ENCODE assay signal across 14 mouse cellular contexts in the genomic region with DNA sequence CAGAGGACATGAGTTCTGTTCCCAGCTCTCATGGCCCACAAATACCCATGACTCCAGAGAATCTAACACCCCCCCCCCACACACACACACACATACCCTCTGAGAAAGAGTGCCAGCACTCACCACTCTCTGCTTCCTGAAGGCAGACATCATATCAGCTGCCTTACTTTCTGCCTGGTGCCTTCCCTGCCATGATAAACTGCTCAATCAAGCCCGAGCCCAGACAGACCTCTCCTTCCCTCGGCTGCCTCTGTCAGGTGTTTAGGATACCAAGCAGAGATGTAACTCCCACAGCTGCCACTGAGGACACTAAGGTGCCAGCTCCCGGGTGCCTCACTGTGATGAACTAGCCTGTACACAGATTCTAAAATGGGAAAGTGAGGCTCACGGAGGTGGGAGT. TPM values are rescaled to one million over a fixed set of nuclear protein-coding genes. Genes with fewer than 3 reads are reported as not detected.
DNase-seq lines count a peak whose midpoint lies in the region; ATAC-seq and TF ChIP-seq lines count a peak whose summit lies in the region.
"Had no signal": no experiment of that assay in that cellular context is flagged by ENCODE, and none has a peak within 500 bp of the region (broad histone marks: within the 10 kb centered on the region; RNA-seq: fewer than 3 reads in every experiment).

No protein-coding gene starts in this region.

- 82% methylated on average over 4 of the region's 4 CpGs for WGBS in forebrain, embryonic 13.5 days
- 84% methylated on average over 4 of the region's 4 CpGs for whole genome bisulfite sequencing in forebrain, embryonic 14.5 days
- WGBS in liver, embryonic 14.5 days (ENCODE audit: insufficient replicate concordance): 26% methylated on average over 4 of the region's 4 CpGs
- WGBS in midbrain, embryonic 11.5 days: 88% methylated on average over 4 of the region's 4 CpGs

- H3K9ac ChIP-seq in forebrain, embryonic 13.5 days: no peak overlapping the region
- no peak overlapping the region for H3K9ac ChIP-seq in forebrain, embryonic 14.5 days (ENCODE audit: low read length)
- H3K9ac ChIP-seq in liver, embryonic 14.5 days (replicated peaks): peak overlapping the region; percentile 47
- H3K9ac ChIP-seq in midbrain, embryonic 11.5 days (ENCODE audit: low read length): no peak overlapping the region

- no peaks in the 10 kb centered on the region for H3K27me3 ChIP-seq in forebrain, embryonic 13.5 days
- H3K27me3 ChIP-seq in forebrain, embryonic 14.5 days (replicated peaks; ENCODE audit: control insufficient read depth, insufficient read depth, low read length): no peaks in the 10 kb centered on the region
- H3K27me3 ChIP-seq in liver, embryonic 14.5 days (ENCODE audit: control insufficient read depth, insufficient read depth, low read length): no peaks in the 10 kb centered on the region
- H3K27me3 ChIP-seq in midbrain, embryonic 11.5 days (ENCODE audit: control insufficient read depth, insufficient read depth, low read length): no peaks in the 10 kb centered on the region

- TF ChIP-seq EP300 in liver, embryonic 14.5 days (IDR thresholded peaks at IDR 0.05; ENCODE audit: low read depth): peak; percentile 51

- peaks cover 35% of the 10 kb centered on the region for H3K4me1 ChIP-seq in forebrain, embryonic 13.5 days
- H3K4me1 ChIP-seq in forebrain, embryonic 14.5 days (ENCODE audit: control insufficient read depth, insufficient read depth, low read length): peaks cover 9% of the 10 kb centered on the region
- peaks cover 63 to 75% of the 10 kb centered on the region in 2 experiments for H3K4me1 ChIP-seq in liver, embryonic 14.5 days (replicated peaks; ENCODE audit: control insufficient read depth in 2 of 2, insufficient read depth in 2 of 2, low read length in 1 of 2)
- peaks cover 7% of the 10 kb centered on the region for H3K4me1 ChIP-seq in midbrain, embryonic 11.5 days (ENCODE audit: control insufficient read depth, insufficient read depth, low read length)

- no peaks in the 10 kb centered on the region for H3K36me3 ChIP-seq in forebrain, embryonic 13.5 days (ENCODE audit: poor library complexity, severe bottlenecking)
- H3K36me3 ChIP-seq in forebrain, embryonic 14.5 days (ENCODE audit: control insufficient read depth, insufficient read depth, low read length): no peaks in the 10 kb centered on the region
- no peaks in the 10 kb centered on the region; the same call in 1 of the 2 replicates for H3K36me3 ChIP-seq in liver, embryonic 14.5 days (replicated peaks; ENCODE audit: control insufficient read depth, insufficient read depth, low read depth)
- no peaks in the 10 kb centered on the region for H3K36me3 ChIP-seq in midbrain, embryonic 11.5 days (ENCODE audit: control insufficient read depth, insufficient read depth, low read length)

- DNase-seq in forebrain, embryonic 14.5 days (ENCODE audit: low spot score): no peak
- DNase-seq in layer of hippocampus, adult 2 months (ENCODE audit: low spot score in 2 of 2): no peak
- DNase-seq in layer of hippocampus, postnatal 10 days (ENCODE audit: low spot score in 2 of 2): no peak
- peak in 1 of 3 experiments; percentile 62 for DNase-seq in liver, embryonic 14.5 days (ENCODE audit: low read depth in 3 of 3, low spot score in 3 of 3)
- no peak for DNase-seq in midbrain, embryonic 11.5 days (ENCODE audit: low spot score, missing footprints)
- no peak for DNase-seq in embryo, embryonic 11 days
- DNase-seq: adrenal gland, adult 8-10 months; cerebellum, adult 2 months; kidney, postnatal 36 days had no signal

- no peak for ATAC-seq in forebrain, embryonic 13.5 days
- no peak for ATAC-seq in forebrain, embryonic 14.5 days
- ATAC-seq in common myeloid progenitor, adult 5-6 weeks (replicated peaks; ENCODE audit: low read depth, poor library complexity, severe bottlenecking): 0 out of 2 replicates have a peak, but pooled peaks have one; percentile 15
- ATAC-seq in liver, embryonic 14.5 days (ENCODE audit: insufficient read depth): peak; percentile 42
- no peak for ATAC-seq in midbrain, embryonic 11.5 days (ENCODE audit: low FRiP score)

- no peak overlapping the region for H3K4me3 ChIP-seq in forebrain, embryonic 13.5 days
- no peak overlapping the region for H3K4me3 ChIP-seq in forebrain, embryonic 14.5 days (ENCODE audit: low read depth, low read length)
- no peak overlapping the region for H3K4me3 ChIP-seq in layer of hippocampus, adult 2 months
- no peak overlapping the region for H3K4me3 ChIP-seq in liver, embryonic 14.5 days (ENCODE audit: insufficient read depth in 1 of 2, low read depth in 2 of 2, low read length in 2 of 2)
- H3K4me3 ChIP-seq in midbrain, embryonic 11.5 days (ENCODE audit: low read depth, low read length): no peak overlapping the region

- H3K4me2 ChIP-seq in forebrain, embryonic 13.5 days: no peak overlapping the region
- no peak overlapping the region for H3K4me2 ChIP-seq in forebrain, embryonic 14.5 days (ENCODE audit: low read length)
- peak overlapping the region; percentile 76 for H3K4me2 ChIP-seq in liver, embryonic 14.5 days (ENCODE audit: low read depth)
- H3K4me2 ChIP-seq in midbrain, embryonic 11.5 days: no peak overlapping the region

- no peak for TF ChIP-seq CTCF in layer of hippocampus, adult 2 months (conservative IDR thresholded peaks at IDR 0.05)
- no peak; the same call in 1 of the 2 replicates for TF ChIP-seq CTCF in liver, embryonic 14.5 days (IDR thresholded peaks at IDR 0.05; ENCODE audit: low read depth)

- peak overlapping the region; percentile 11; the same call in 1 of the 2 replicates for H3K27ac ChIP-seq in forebrain, embryonic 13.5 days
- no peak overlapping the region for H3K27ac ChIP-seq in forebrain, embryonic 14.5 days (ENCODE audit: low read depth, low read length)
- peak overlapping the region; percentile 91 for H3K27ac ChIP-seq in layer of hippocampus, adult 2 months
- H3K27ac ChIP-seq in liver, embryonic 14.5 days: peak overlapping the region; percentile 95
- H3K27ac ChIP-seq in midbrain, embryonic 11.5 days (ENCODE audit: low read depth, low read length): no peak overlapping the region

- no peaks in the 10 kb centered on the region for H3K9me3 ChIP-seq in forebrain, embryonic 13.5 days (replicated peaks)
- no peaks in the 10 kb centered on the region for H3K9me3 ChIP-seq in forebrain, embryonic 14.5 days (replicated peaks; ENCODE audit: control insufficient read depth, low read length)
- H3K9me3 ChIP-seq in liver, embryonic 14.5 days (ENCODE audit: control insufficient read depth, low read length): no peaks in the 10 kb centered on the region
- H3K9me3 ChIP-seq in midbrain, embryonic 11.5 days (ENCODE audit: control insufficient read depth, low read length): no peaks in the 10 kb centered on the region

RNA-seq across cellular contexts. Expression of a gene that starts 13.5 kb away (rescaled TPM):
- polyA plus RNA-seq in forebrain, embryonic 13.5 days (2015; fragmentation: Nextera tagmentation; extraction: Ambion mirVana): 20.0 and 20.5 TPM in 2 replicates
- 20.1 and 24.1 TPM in 2 replicates for polyA plus RNA-seq in forebrain, embryonic 14.5 days (2014; fragmentation: Nextera tagmentation; extraction: Ambion mirVana)
- total RNA-seq in layer of hippocampus, adult 2 months (2021): 10 to 100 TPM; 67.8 to 70.1 TPM
- 10 to 100 TPM; 58.4 to 61.9 TPM for total RNA-seq in layer of hippocampus, postnatal 10 days (2021)
- total RNA-seq in common myeloid progenitor, adult 5-6 weeks (2017): 4.6 and 5.4 TPM in 2 replicates
- 12.0 and 14.2 TPM in 2 replicates for polyA plus RNA-seq in liver, embryonic 14.5 days (2012; rRNA removed)
- polyA plus RNA-seq in liver, embryonic 14.5 days (2014; fragmentation: Nextera tagmentation; extraction: Ambion mirVana): 4.5 and 5.9 TPM in 2 replicates
- polyA plus RNA-seq in midbrain, embryonic 11.5 days (2014; fragmentation: Nextera tagmentation; extraction: Ambion mirVana): 23.8 and 27.8 TPM in 2 replicates

RNA-seq across cellular contexts. Expression of a gene that starts 13.5 kb away (rescaled TPM):
- 36.1 and 36.8 TPM in 2 replicates for polyA plus RNA-seq in forebrain, embryonic 13.5 days (2015; fragmentation: Nextera tagmentation; extraction: Ambion mirVana)
- 12.6 and 16.0 TPM in 2 replicates for polyA plus RNA-seq in forebrain, embryonic 14.5 days (2014; fragmentation: Nextera tagmentation; extraction: Ambion mirVana)
- total RNA-seq in layer of hippocampus, adult 2 months (2021): 10 to 100 TPM; 13.7 to 16.2 TPM
- 10 to 100 TPM; 11.7 to 13.0 TPM for total RNA-seq in layer of hippocampus, postnatal 10 days (2021)
- total RNA-seq in common myeloid progenitor, adult 5-6 weeks (2017): 5.9 and 7.5 TPM in 2 replicates
- 11.5 and 12.3 TPM in 2 replicates for polyA plus RNA-seq in liver, embryonic 14.5 days (2012; rRNA removed)
- 8.5 and 8.6 TPM in 2 replicates for polyA plus RNA-seq in liver, embryonic 14.5 days (2014; fragmentation: Nextera tagmentation; extraction: Ambion mirVana)
- 29.6 and 32.5 TPM in 2 replicates for polyA plus RNA-seq in midbrain, embryonic 11.5 days (2014; fragmentation: Nextera tagmentation; extraction: Ambion mirVana)

RNA-seq across cellular contexts. Expression of a gene that starts 37.4 kb away (rescaled TPM):
- polyA plus RNA-seq in forebrain, embryonic 13.5 days (2015; fragmentation: Nextera tagmentation; extraction: Ambion mirVana): not detected in 2 replicates
- polyA plus RNA-seq in forebrain, embryonic 14.5 days (2014; fragmentation: Nextera tagmentation; extraction: Ambion mirVana): not detected in 2 replicates
- under 1 TPM; 0.23 to 0.47 TPM for total RNA-seq in layer of hippocampus, adult 2 months (2021)
- under 1 TPM; 0.42 to 0.46 TPM for total RNA-seq in layer of hippocampus, postnatal 10 days (2021)
- total RNA-seq in common myeloid progenitor, adult 5-6 weeks (2017): 0.09 TPM in 1 of 2 replicates, not detected in the other
- polyA plus RNA-seq in liver, embryonic 14.5 days (2012; rRNA removed): 0.05 TPM in 1 of 2 replicates, not detected in the other
- not detected in 2 replicates for polyA plus RNA-seq in liver, embryonic 14.5 days (2014; fragmentation: Nextera tagmentation; extraction: Ambion mirVana)
- not detected in 2 replicates for polyA plus RNA-seq in midbrain, embryonic 11.5 days (2014; fragmentation: Nextera tagmentation; extraction: Ambion mirVana)
- total RNA-seq: adrenal gland, adult 8-10 months had no signal
- polyA plus RNA-seq: heart, postnatal 0 days; limb, embryonic 11.5 days had no signal

RNA-seq across cellular contexts. Expression of a gene that starts 43.8 kb away (rescaled TPM):
- not detected in 2 replicates for polyA plus RNA-seq in forebrain, embryonic 13.5 days (2015; fragmentation: Nextera tagmentation; extraction: Ambion mirVana)
- not detected in 2 replicates for polyA plus RNA-seq in forebrain, embryonic 14.5 days (2014; fragmentation: Nextera tagmentation; extraction: Ambion mirVana)
- total RNA-seq in layer of hippocampus, adult 2 months (2021): not detected
- not detected for total RNA-seq in layer of hippocampus, postnatal 10 days (2021)
- total RNA-seq in common myeloid progenitor, adult 5-6 weeks (2017): not detected in 2 replicates
- not detected in 2 replicates for polyA plus RNA-seq in liver, embryonic 14.5 days (2012; rRNA removed)
- polyA plus RNA-seq in liver, embryonic 14.5 days (2014; fragmentation: Nextera tagmentation; extraction: Ambion mirVana): not detected in 2 replicates
- polyA plus RNA-seq in midbrain, embryonic 11.5 days (2014; fragmentation: Nextera tagmentation; extraction: Ambion mirVana): not detected in 2 replicates
- total RNA-seq: adrenal gland, adult 8-10 months; midbrain, postnatal 0 days had no signal
- polyA plus RNA-seq: cerebellum, adult 2 months; heart, postnatal 0 days; limb, embryonic 11.5 days; midbrain, postnatal 0 days had no signal

RNA-seq across cellular contexts. Expression of a gene that starts 46.7 kb away (rescaled TPM):
- polyA plus RNA-seq in forebrain, embryonic 13.5 days (2015; fragmentation: Nextera tagmentation; extraction: Ambion mirVana): not detected in 2 replicates
- not detected in 2 replicates for polyA plus RNA-seq in forebrain, embryonic 14.5 days (2014; fragmentation: Nextera tagmentation; extraction: Ambion mirVana)
- 1 to 10 TPM; 1.2 to 2.2 TPM for total RNA-seq in layer of hippocampus, adult 2 months (2021)
- total RNA-seq in layer of hippocampus, postnatal 10 days (2021): 1 to 10 TPM; 1.5 to 2.1 TPM
- total RNA-seq in common myeloid progenitor, adult 5-6 weeks (2017): not detected in 2 replicates
- not detected in 2 replicates for polyA plus RNA-seq in liver, embryonic 14.5 days (2012; rRNA removed)
- not detected in 2 replicates for polyA plus RNA-seq in liver, embryonic 14.5 days (2014; fragmentation: Nextera tagmentation; extraction: Ambion mirVana)
- polyA plus RNA-seq in midbrain, embryonic 11.5 days (2014; fragmentation: Nextera tagmentation; extraction: Ambion mirVana): not detected in 2 replicates
- total RNA-seq: adrenal gland, adult 8-10 months had no signal
- polyA plus RNA-seq: heart, postnatal 0 days; limb, embryonic 11.5 days had no signal

Comparison
In these comparisons a context has a peak if more than half of its experiments do, and no peak if none do; other contexts are left out.
1. H3K27ac ChIP-seq: peak in forebrain, embryonic 13.5 days (single experiment), layer of hippocampus, adult 2 months (single experiment) and liver, embryonic 14.5 days (single experiment); none in forebrain, embryonic 14.5 days (single experiment) and midbrain, embryonic 11.5 days (single experiment).
2. ATAC-seq: peak in common myeloid progenitor, adult 5-6 weeks (single experiment) and liver, embryonic 14.5 days (single experiment); none in forebrain, embryonic 13.5 days (single experiment), forebrain, embryonic 14.5 days (single experiment) and midbrain, embryonic 11.5 days (single experiment).